Mouse (Mus musculus): ENCODE measurements around the gene Capn12. TPM values are rescaled to one million over a fixed set of nuclear protein-coding genes. Genes with fewer than 3 reads are reported as not detected.
A peak's percentile ranks its signal among the peaks of the same experiment; 100 is the strongest.

Capn12 gene
- total RNA-seq, 2 experiments from 2014 or later: not detected

DNA sequence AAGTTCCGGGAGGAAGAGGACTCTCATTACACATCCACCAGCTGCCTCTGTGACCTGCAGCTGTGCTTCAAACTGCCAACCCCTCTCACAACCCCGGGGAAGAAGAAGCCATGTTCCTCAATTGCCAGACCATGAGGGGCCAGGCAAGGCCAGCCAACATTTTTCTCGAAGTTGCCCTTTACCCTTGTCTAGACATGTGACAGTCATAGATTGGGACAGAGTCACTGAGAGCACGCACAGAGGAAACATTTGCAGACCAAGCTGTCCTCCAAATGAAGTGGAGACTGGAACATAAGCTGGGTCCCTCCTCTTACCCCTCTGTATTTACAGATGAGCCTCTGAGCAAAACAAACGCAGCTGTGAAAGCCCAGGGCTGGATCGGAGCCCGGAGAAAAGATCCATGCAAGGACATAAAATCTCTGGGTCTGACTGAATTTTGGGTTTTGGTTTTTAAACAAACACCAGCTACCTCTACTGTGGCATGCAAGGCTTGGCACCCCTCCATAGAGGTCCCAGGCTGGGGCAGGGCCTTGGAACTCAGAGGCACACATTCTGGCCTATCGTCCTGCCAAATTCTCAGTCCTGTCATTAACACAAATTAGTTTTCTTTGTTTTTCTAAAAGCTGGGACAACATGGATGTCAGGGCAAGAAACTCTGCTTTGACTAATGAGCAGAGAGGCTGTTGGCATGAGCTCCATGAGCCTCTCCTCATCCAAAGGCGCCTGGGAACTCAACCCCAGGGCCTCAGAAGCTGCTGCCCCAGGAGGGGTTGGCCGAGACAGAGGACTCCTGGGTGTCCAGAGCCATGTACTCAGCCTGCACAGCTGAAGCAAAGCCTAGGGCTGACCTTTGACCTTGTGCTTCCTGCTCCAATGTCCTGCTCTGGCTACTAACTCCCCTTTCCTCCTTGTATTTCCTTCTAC lies 36.5 kb downstream of the Capn12 start:
- ATAC-seq (replicated peaks; ENCODE audit: poor library complexity): no peak

DNA sequence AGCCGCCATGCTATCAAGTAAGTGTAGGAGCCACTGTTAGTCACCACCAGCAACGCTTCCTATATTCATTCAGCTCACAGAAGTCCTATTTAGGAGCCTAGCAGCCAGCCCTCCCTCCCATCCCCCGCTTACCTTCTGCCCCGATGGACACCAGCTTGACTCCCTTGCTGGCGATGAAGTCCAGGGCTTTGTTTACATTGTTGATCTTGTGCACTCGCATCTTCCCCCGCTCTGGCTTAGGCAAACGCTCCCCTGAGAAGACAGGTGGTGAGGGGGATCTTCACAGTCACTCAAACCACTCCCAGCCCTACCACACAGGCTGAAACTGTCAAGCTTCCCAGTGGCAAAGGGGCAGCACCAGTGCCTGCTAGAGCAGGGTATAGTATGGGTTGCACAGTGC lies 37.3 kb downstream of the Capn12 start:
- ATAC-seq (replicated peaks; ENCODE audit: poor library complexity): no peak

DNA sequence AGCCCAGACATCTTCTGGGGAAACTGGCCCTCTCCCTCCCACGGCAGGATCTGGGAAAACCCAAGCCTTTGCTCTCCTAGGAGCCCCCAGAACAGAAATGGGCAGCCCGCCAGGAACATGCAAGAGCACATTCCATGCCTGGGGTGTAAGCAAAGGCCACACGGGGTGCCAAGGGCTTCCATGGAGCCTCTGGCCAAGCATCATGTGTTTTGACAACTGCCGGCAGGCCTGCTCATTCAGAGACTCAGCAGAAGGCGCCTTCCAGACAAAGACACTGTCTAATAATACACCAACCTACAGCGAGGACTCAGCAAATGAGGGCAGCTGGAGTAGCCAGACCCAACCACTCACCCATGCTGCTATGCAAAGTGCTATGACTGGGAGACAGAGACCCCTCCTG lies 38.6 kb downstream of the Capn12 start:
- 0 out of 2 replicates have a peak, but pooled peaks have one; percentile 3 for ATAC-seq (replicated peaks; ENCODE audit: poor library complexity)

DNA sequence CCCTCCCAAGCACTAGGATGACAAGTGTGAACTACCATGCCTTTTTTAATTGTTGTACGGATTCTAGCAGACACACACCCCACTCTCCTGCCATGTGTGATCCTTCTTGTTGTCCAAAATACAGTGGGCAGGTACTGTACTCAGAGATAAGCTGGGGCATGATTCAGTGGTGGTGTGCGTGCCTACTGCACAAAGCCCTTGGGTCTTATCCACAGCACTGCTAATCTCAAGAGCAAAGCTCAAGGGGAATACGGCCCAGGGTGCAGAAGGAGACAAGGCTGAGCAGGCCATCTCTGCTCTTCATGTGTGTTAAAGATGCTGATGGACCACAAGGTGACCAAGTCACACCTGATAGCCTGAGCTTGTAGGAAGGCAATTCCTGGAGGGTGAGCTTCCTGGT lies 40.0 kb downstream of the Capn12 start:
- ATAC-seq (replicated peaks; ENCODE audit: poor library complexity): peak; percentile 74

- ATAC-seq (replicated peaks; ENCODE audit: poor library complexity): no peak
Observed at GRCm38 (mm10) chr7:28921722-28922465, 40.7 kb downstream of the Capn12 start.

DNA sequence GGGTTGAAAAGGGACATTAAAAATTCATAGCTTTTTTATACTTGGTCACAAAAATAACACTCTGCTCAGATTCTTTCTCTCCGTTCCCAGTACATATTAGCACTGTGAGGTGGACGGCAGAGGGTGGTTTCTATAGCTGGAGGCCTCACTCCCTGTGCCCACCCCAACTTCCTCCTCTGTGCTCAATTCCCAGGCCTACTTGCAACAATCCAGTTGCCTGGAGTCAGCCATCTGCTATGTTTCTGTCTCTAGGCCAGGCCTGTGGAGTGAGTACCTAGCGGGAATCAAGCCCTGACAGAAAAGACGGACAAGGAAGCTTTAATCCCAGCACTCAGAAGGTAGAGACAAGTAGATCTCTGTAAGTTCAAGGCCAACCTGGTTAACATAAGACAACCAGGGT lies 41.4 kb downstream of the Capn12 start:
- ATAC-seq (replicated peaks; ENCODE audit: poor library complexity): no peak

GRCm38 (mm10) chr7:28923865-28924291 lies 42.7 kb downstream of the Capn12 start:
- ATAC-seq (replicated peaks; ENCODE audit: poor library complexity): no peak

DNA sequence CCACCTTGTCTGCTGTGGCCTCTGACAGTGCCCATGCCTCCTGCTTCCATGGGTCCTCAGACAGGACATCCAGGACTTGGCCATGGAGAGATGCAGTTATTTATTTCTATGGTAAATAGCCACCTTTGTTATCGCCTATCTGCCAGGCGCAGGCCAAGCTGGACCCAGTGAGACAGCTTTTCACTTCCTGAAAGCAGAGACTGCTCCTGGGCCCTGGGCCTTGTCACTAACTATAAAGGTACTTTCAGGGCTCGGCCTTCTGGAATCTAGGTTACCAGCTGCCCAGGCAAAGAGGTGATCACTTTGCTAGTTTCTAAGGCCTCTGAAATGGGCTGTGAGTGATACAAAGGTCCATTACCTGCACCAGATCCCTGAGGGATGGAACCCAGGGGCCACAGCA lies 43.6 kb downstream of the Capn12 start:
- no peak for ATAC-seq (replicated peaks; ENCODE audit: poor library complexity)

DNA sequence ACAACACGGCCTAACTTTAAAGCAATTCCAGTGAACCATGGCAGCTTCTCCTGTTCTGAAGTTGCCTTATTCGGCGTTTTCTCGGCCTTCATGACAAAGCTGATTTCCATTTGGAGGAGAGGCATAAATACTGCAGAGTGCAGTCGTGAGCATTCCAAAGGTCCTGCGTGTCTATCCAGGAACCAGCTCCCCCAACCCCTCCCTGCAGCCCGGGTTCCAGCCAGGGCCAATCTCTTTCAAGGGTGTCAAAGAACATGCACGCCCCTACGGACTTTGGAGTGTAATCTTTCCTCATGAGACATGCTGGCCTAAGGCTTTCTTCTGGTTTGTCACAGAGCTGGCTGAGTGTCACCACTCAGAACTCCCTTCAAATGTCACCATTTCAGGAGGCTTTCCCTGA lies 44.1 kb downstream of the Capn12 start:
- no peak for ATAC-seq (replicated peaks; ENCODE audit: poor library complexity)

DNA sequence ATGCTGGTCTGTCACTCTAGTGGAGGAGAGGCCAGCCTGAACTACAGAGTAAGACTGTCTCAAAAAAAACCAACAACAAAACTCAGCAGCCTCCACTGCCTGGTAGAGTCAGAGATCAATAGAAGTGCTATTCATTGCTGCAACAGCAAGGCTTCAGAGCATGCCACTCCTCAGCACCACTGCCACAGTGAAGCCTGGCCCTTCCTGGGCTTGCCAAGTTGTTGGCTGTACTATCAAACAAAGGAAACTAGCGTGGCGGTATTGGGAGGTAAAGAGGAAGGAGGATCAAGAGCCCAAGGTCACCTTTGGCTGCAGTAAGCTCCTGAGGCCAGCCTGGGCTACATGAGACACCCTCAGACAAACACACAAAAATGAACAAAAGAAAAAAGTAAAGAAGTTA lies 45.0 kb downstream of the Capn12 start:
- ATAC-seq (replicated peaks; ENCODE audit: poor library complexity): no peak

GRCm38 (mm10) chr7:28929381-28929780 lies 48.2 kb downstream of the Capn12 start:
- ATAC-seq (replicated peaks; ENCODE audit: poor library complexity): no peak

DNA sequence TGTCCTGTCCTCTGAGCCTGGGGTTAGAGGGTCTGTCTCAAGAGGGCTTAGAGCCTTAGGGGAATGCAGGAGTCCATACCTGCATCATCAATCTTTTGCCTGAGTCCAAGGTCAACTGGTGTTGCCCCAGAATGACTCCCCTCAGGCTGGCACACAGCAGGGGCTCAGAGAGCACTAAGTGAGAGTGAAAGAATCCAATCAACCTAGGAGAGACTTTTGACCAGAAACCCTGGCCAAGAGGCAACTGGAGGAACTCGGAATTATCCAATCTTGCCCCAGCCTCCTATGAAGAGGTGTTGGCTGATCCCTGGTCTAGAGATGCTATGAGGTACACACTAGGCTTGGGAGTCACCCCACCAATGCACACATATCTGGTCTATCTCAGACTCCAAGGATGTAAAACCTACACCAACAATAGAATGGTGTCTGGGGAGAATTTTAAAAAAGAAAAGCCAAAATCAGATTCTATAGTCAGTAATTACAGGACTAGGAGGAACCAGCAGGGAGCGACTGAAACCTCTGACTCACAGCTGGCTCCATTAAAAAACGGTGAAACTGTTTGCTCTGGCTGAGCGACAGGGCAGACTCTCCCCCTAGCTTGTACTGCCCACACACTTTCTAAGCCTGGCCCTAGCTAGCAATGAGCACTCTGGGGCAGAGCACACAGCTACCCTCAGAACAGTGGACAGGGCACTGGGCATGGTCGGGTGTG lies 49.3 kb downstream of the Capn12 start:
- no peak for ATAC-seq (replicated peaks; ENCODE audit: poor library complexity)

- no peak for ATAC-seq (replicated peaks; ENCODE audit: poor library complexity)
Observed at GRCm38 (mm10) chr7:28931032-28931694, 49.9 kb downstream of the Capn12 start.

DNA sequence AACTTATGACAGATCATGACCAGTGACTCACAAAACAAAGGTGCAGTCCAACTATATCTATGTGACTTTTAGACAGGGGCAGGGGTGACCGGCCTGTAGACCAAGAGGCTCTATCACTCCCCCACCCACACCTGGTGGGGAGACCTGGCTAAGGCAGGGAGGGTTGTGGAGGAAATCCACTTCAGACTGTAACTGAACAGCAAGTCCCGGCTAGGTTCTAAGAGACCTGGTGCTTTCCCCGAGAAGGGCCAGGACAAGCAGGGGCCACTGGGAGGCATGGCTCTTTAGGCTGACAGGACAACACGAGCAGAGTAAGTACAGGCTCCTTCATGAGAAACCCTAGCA lies 50.4 kb downstream of the Capn12 start:
- ATAC-seq (replicated peaks; ENCODE audit: poor library complexity): no peak

GRCm38 (mm10) chr7:28932421-28933041 lies 51.3 kb downstream of the Capn12 start:
- peak; percentile 49 for ATAC-seq (replicated peaks; ENCODE audit: poor library complexity)

DNA sequence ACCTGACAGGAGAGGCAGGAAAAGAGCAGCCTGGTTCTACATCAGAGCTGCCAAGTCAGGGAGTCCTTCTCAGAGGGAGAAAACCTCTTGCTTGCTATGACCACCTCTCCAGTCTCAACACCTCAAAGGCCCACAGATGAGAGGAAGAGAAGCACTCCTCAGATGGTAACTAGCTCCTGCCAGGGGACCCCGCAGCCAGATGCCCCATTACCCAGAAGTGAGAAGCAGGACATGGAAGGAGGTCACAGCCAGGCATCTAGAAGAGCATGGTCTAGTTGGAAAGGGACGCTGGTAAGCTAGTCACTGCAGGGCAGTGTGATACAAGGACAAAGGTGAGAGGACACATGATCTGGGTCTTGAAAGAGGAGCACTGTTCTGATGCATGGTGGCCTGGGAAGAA lies 52.6 kb downstream of the Capn12 start:
- no peak for ATAC-seq (replicated peaks; ENCODE audit: poor library complexity)

DNA sequence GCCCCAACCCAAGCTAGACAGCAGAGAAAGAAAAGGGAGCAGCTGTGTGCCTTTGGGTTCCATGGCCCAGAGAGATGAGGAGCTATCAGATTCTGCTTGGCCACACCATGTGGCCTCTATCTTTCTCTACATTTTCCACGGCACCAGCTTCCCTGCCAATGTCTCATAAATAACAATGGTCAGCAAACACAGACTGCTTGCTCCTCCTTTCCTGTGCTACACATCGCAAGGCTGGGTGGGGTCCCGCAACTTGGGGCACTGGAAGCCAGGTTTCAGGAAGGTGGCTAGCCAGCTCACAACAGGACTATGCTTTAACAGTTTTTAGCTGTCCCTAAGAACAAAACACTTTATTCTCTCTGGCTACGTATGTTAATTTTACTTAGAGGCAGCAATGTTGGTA lies 55.6 kb downstream of the Capn12 start:
- ATAC-seq (replicated peaks; ENCODE audit: poor library complexity): peak; percentile 37

DNA sequence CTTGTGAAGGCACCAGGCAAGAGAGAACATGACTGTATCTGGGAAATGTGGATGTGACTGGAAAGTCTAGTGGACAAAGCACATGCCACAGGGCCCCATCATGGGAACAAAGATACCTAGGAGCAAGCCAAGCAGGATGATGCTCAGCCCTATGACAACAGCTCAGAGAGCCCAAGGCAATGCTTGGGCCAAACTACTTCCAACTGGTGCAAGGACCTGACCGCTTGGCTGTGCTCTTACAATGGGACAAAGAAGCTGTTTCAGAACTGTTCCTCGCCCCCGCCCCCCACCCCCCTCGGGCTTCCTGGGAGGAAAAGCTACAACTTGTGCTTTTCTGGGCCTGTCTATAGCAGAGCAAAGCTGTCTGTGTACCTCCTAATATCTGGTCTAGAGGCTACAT lies 57.4 kb downstream of the Capn12 start:
- no peak for ATAC-seq (replicated peaks; ENCODE audit: poor library complexity)

GRCm38 (mm10) chr7:28939418-28940183 lies 58.4 kb downstream of the Capn12 start:
- no peak for ATAC-seq (replicated peaks; ENCODE audit: poor library complexity)

DNA sequence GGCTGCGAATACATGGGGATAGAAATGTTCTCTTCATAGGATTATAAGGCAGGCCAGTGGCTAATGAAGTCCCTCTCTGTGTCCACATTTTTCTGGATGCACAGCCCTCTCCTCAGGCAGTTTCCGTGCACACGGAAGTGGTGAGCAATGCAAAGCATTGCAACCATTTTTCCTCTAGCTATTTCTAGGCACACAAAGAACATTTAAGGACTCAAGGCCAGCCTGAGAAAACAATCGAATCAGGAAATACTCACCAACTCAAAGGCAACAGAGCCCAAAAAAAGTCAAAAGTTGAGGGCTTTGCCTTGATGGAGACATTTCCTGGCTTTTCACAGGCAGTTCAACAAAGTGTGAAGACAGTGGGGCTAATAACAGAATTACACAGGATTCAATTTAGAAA lies 59.9 kb downstream of the Capn12 start:
- no peak for ATAC-seq (replicated peaks; ENCODE audit: poor library complexity)
